Mouse (Mus musculus): ENCODE results near the gene Akr1c19. TPM values are rescaled to one million over a fixed set of nuclear protein-coding genes. Genes with fewer than 3 reads are reported as not detected.

The Akr1c19 gene
- polyA plus RNA-seq, 1 experiment from 2014 or later: 9.8 TPM

Other genes starting within 250 kb of the Akr1c19 start
- 4.9 and 7.7 TPM in 2 replicates for gene Akr1c14, start 179.7 kb upstream of the Akr1c19 start, polyA plus RNA-seq (2015; fragmentation: Nextera tagmentation; extraction: Ambion mirVana)
- gene Akr1c18, start 78.0 kb upstream of the Akr1c19 start, polyA plus RNA-seq (2015; fragmentation: Nextera tagmentation; extraction: Ambion mirVana): 3.0 and 3.3 TPM in 2 replicates
- gene Akr1c13, start 37.5 kb upstream of the Akr1c19 start, polyA plus RNA-seq (2015; fragmentation: Nextera tagmentation; extraction: Ambion mirVana): 7.8 and 11.1 TPM in 2 replicates
- 1.2 and 2.5 TPM in 2 replicates for gene Akr1c12, start 50.7 kb downstream of the Akr1c19 start, polyA plus RNA-seq (2015; fragmentation: Nextera tagmentation; extraction: Ambion mirVana)
- 0.15 TPM in 1 of 2 replicates, not detected in the other for gene Akr1c6, start 205.6 kb downstream of the Akr1c19 start, polyA plus RNA-seq (2015; fragmentation: Nextera tagmentation; extraction: Ambion mirVana)

Data from lung, embryonic 16.5 days (tissue).